Mouse (Mus musculus) MEL (cell line): Measurements from ENCODE around the gene Tmprss12. TPM values are rescaled to one million over a fixed set of nuclear protein-coding genes. Genes with fewer than 3 reads are reported as not detected.

Experiments used
- polyA plus RNA-seq, 2 experiments: library from polyadenylated mRNA; stranded (reverse) in 1 of 2; unstranded in 1 of 2; fragments of >175 nt in 1 of 2; fragments of >200 nt in 1 of 2; gene quantifications; 2 replicates each; pipeline versions ENCODE4 v1.2.1 to v1.2.4; 2012; ENCODE audit warnings: low replicate concordance in 2 of 2, low read depth in 1 of 2; ENCODE audit not compliant: insufficient read length in 2 of 2, insufficient read depth in 1 of 2, missing spikeins in 1 of 2
- total RNA-seq: library from RNA; depleted of rRNA; stranded (reverse); fragments of 300-350 nt; gene quantifications from 2 replicates; pipeline ENCODE4 v1.2.3, GENCODE M21; 2012; rRNA removed

Gene Tmprss12
- total and polyA plus RNA-seq, 3 experiments, result not detected

Other genes with a start within 250 kb of the Tmprss12 start
- gene Dip2b, start 242.2 kb upstream of the Tmprss12 start, total RNA-seq, result 15.4 and 17.8 TPM in 2 replicates
- 10 to 100 TPM; 13.9 to 68.9 TPM for gene Dip2b, start 242.2 kb upstream of the Tmprss12 start, polyA plus RNA-seq
- gene Atf1, start 53.0 kb upstream of the Tmprss12 start, total RNA-seq, result 41.8 and 44.0 TPM in 2 replicates
- gene Atf1, start 53.0 kb upstream of the Tmprss12 start, polyA plus RNA-seq, result 100 to 1,000 TPM; 183 to 854 TPM
- 17.3 and 28.9 TPM in 2 replicates for gene Mettl7a1, start 23.3 kb downstream of the Tmprss12 start, total RNA-seq
- gene Mettl7a1, start 23.3 kb downstream of the Tmprss12 start, polyA plus RNA-seq, result 10 to 100 TPM in 1 of 2 experiments, not detected in 1; 34.4 TPM
- 0.12 and 0.13 TPM in 2 replicates for gene Mettl7a3, start 54.1 kb downstream of the Tmprss12 start, total RNA-seq
- under 1 TPM in 1 of 2 experiments, not detected in 1; 0.70 TPM for gene Mettl7a3, start 54.1 kb downstream of the Tmprss12 start, polyA plus RNA-seq
- not detected in 2 replicates for gene Methig1, start 72.3 kb downstream of the Tmprss12 start, total RNA-seq
- gene Methig1, start 72.3 kb downstream of the Tmprss12 start, polyA plus RNA-seq, result not detected
- gene Mettl7a2, start 72.4 kb downstream of the Tmprss12 start, total RNA-seq, result not detected in 2 replicates
- gene Mettl7a2, start 72.4 kb downstream of the Tmprss12 start, polyA plus RNA-seq, result not detected
- gene Higd1c, start 83.7 kb downstream of the Tmprss12 start, total RNA-seq, result not detected in 2 replicates
- not detected for gene Higd1c, start 83.7 kb downstream of the Tmprss12 start, polyA plus RNA-seq
- gene Gm5475, start 141.3 kb downstream of the Tmprss12 start, total RNA-seq, result 0.15 TPM in 1 of 2 replicates, not detected in the other
- under 1 TPM in 1 of 2 experiments, not detected in 1; 0.14 TPM for gene Gm5475, start 141.3 kb downstream of the Tmprss12 start, polyA plus RNA-seq
- gene Slc11a2, start 144.2 kb downstream of the Tmprss12 start, total RNA-seq, result 52.7 and 69.0 TPM in 2 replicates
- 100 to 1,000 TPM in 1 of 2 experiments, not detected in 1; 112 TPM for gene Slc11a2, start 144.2 kb downstream of the Tmprss12 start, polyA plus RNA-seq
- gene Letmd1, start 188.2 kb downstream of the Tmprss12 start, total RNA-seq, result 30.1 and 38.8 TPM in 2 replicates
- 100 to 1,000 TPM in 1 of 2 experiments, 10 to 100 TPM in 1; 64.3 to 277 TPM for gene Letmd1, start 188.2 kb downstream of the Tmprss12 start, polyA plus RNA-seq
- 5.3 and 5.8 TPM in 2 replicates for gene Csrnp2, start 214.7 kb downstream of the Tmprss12 start, total RNA-seq
- gene Csrnp2, start 214.7 kb downstream of the Tmprss12 start, polyA plus RNA-seq, result 1 to 10 TPM in 1 of 2 experiments, not detected in 1; 4.2 TPM